Mouse (Mus musculus): ENCODE measurements around the gene Mycn. TPM values are rescaled to one million over a fixed set of nuclear protein-coding genes. Genes with fewer than 3 reads are reported as not detected.

Mycn gene
- total RNA-seq, 2 experiments from 2014 or later, result 7.7 to 9.0 TPM

- no peak for DNase-seq (ENCODE audit: low spot score in 2 of 2)
Measured at GRCm38 (mm10) chr12:12926975-12927527, 14.7 kb downstream of the Mycn start.

- DNase-seq (ENCODE audit: low spot score in 2 of 2), result no peak
Measured at GRCm38 (mm10) chr12:12924446-12924845, 17.3 kb downstream of the Mycn start.

GRCm38 (mm10) chr12:12920166-12921157 lies 21.3 kb downstream of the Mycn start:
- no peak for DNase-seq (ENCODE audit: low spot score in 2 of 2)

DNA sequence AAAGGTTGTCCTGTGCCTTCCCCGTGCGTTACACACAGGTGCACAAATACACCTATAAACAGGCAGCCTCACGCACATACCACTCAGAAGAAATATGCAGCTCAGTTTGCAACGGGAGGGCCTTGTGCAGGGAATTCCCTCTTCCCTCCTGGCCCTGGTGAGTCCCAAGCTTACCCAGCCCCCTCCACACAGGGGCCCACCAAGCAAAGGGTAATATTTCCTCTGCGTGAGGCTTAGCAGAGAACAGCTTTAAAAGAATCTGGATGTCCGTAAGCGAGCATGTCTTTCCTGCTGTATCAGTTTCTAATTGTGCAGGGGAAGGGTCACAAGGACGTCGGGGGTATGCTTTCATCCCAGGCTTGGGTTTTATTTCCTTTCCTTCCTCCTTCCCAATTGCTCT lies 25.4 kb downstream of the Mycn start:
- DNase-seq (ENCODE audit: low spot score in 2 of 2), result no peak

GRCm38 (mm10) chr12:12910356-12910979 lies 31.2 kb downstream of the Mycn start:
- DNase-seq (ENCODE audit: low spot score in 2 of 2), result no peak

GRCm38 (mm10) chr12:12909631-12910277 lies 32.0 kb downstream of the Mycn start:
- no peak for DNase-seq (ENCODE audit: low spot score in 2 of 2)

GRCm38 (mm10) chr12:12906771-12907170 lies 34.9 kb downstream of the Mycn start:
- DNase-seq (ENCODE audit: low spot score in 2 of 2), result no peak

GRCm38 (mm10) chr12:12906321-12906720 lies 35.4 kb downstream of the Mycn start:
- no peak for DNase-seq (ENCODE audit: low spot score in 2 of 2)

DNA sequence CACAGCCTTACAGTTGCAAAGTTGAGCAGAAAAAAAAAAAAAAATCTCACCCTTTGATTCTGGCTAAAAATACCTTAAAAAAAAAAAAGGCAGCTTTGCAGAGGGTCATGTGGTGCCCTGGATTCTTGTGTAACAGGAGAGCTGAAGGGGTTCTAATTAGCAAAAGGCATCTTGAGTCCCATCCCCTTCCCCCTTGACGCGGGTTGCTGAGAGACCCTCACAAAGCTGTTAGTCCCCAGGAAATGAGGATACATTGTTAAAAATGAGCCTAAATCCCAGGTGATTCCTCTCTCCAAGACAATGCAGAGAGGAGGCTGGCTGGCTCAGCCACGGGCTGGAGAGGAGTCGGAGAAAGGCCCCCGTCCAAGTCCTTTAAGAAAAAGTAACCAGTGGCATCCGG lies 36.6 kb downstream of the Mycn start:
- no peak for DNase-seq (ENCODE audit: low spot score in 2 of 2)

DNA sequence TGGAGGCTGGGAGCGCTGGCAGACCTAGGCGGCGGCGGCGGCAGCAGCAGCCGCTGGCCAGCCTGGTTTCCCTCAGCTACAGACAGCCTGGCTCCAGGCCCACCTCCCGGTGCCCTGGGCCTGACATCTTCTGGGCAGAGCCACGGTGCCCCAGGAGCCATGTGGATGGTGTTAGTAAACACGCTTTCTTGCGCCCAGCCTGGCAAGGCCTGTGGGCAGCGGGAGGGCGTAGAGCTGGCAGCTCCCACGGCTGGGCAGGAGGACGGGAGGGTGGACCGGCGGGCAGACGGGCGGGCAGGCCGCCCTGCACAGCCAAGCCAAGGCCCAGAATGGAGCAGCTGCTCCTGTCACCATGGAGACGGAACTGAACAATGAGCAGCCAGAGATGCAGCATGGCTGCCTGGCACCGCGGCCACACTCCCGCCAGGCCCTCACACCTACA lies 37.2 kb downstream of the Mycn start:
- peak; percentile 85 to 87 for DNase-seq (ENCODE audit: low spot score in 2 of 2)

DNA sequence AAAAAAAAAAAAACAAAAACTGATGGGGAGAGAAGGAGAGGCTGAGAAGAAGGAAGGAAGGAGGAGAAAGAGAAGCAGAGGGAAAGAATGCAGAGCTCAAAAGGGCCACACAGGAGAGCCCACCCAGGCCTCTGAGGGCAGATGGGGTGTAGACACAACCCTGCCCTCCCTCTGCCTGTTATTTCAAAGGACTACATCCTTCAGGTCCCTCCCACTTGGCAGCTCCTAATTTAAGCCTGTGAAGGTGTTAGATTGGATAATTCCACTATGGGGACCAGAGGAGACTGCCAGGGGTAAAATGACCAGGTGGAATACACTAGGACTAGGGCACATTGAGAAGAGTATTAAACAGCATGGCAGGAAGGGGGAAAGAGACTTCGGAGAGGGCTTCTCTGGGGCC lies 37.6 kb downstream of the Mycn start:
- no peak for DNase-seq (ENCODE audit: low spot score in 2 of 2)

- no peak for DNase-seq (ENCODE audit: low spot score in 2 of 2)
Measured at GRCm38 (mm10) chr12:12902403-12902802, 39.3 kb downstream of the Mycn start.

GRCm38 (mm10) chr12:12898356-12899126 lies 43.2 kb downstream of the Mycn start:
- DNase-seq (ENCODE audit: low spot score in 2 of 2), result no peak

DNA sequence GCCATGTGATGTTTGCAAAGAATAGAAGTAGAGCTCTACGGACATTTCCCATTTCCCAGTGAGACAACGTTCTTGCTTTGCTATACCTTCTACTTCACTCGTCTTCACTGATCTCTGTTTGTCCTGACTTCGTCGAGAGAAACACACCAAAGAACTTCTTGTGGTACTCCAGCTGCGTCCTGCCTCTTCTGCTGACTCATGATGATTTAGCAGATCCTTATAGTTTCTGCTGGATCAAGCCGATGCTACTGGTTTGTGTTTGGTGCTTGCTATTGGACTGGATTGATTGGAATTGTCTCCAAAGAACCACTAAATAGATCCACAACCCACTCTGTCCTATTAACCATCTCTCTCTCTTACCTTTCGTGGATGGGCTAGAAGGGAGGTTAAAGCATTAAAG lies 47.7 kb downstream of the Mycn start:
- DNase-seq (ENCODE audit: low spot score in 2 of 2), result no peak

DNA sequence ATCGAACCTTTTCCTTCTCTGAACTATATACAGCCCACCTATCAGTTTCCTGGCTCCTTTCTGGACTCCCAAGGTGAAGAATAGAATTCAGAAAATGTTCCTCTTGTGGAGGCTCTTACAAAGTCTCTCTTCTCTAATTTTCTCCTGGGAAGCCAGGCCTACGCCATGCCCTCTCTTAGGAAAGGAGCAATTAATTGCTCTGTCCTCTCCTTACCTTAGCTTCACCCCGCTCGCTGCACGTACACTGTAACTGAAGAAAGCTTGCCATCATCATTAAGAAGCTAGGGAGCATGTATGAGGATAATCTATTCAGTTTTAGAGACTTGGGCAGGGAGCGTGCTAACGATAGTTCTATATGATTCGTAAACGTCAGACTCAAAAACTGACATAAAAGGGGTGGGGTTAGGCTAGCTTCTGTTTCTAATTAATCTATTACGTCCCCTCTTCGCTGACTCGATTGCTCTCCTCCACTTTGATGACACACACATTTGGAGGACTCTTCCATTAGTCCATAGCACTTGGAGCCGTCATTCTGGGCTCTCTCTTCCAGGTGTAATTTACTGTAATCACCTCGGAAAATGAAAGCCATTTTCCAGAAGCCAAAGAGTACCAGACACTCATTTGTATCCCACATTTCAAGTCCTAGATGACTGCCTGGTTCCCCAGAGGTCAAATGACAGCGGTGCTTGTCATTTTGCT lies 55.4 kb downstream of the Mycn start:
- no peak for DNase-seq (ENCODE audit: low spot score in 2 of 2)

Data from layer of hippocampus, adult 18-20 months (tissue).